Mouse (Mus musculus) small intestine, adult 2 months (tissue): ENCODE measurements around the gene Polr2e. TPM values are rescaled to one million over a fixed set of nuclear protein-coding genes. Genes with fewer than 3 reads are reported as not detected.

ENCODE experiments used
- H3K27ac ChIP-seq: fragments of 200-500 bp; 2 replicates; pipeline ENCODE4 v1.5.1; 2012; ENCODE audit warnings: low read depth, low read length, control low read depth, inconsistent platforms; ENCODE audit not compliant: insufficient read depth
- H3K27me3 ChIP-seq: fragments of 200-500 bp; 2 replicates; pipeline ENCODE4 v1.6.1; 2012; ENCODE audit warnings: mild to moderate bottlenecking, moderate library complexity, low read length, inconsistent platforms; ENCODE audit not compliant: control insufficient read depth, insufficient read depth
- H3K36me3 ChIP-seq: fragments of 200-500 bp; 2 replicates; pipeline ENCODE4 v1.6.1; 2012; ENCODE audit warnings: mild to moderate bottlenecking, low read length, control low read depth, inconsistent platforms; ENCODE audit not compliant: control insufficient read depth, insufficient read depth
- H3K4me1 ChIP-seq: fragments of 200-500 bp; 2 replicates; pipeline ENCODE4 v1.6.1; 2012; ENCODE audit warnings: low read length, inconsistent platforms, mixed read lengths; ENCODE audit not compliant: control insufficient read depth, insufficient read depth, insufficient read length
- H3K4me3 ChIP-seq: fragments of 200-500 bp; 2 replicates; pipeline ENCODE4 v1.5.1; 2012; ENCODE audit warnings: low read depth, mild to moderate bottlenecking, control low read depth, inconsistent platforms, low read length, moderate library complexity
- CTCF ChIP-seq: fragments of 200-500 bp; IDR thresholded peaks from 2 replicates; pipeline ENCODE4 v1.5.1; 2012; ENCODE audit warnings: low read depth, mild to moderate bottlenecking, control low read depth, inconsistent platforms, low read length, moderate library complexity, mixed read lengths; ENCODE audit not compliant: insufficient replicate concordance, insufficient read length; ENCODE audit errors: extremely low read depth
- POLR2A ChIP-seq: fragments of 200-500 bp; IDR thresholded peaks from 2 replicates; pipeline ENCODE4 v1.6.1; 2012; ENCODE audit warnings: low read depth, mild to moderate bottlenecking, control low read depth, inconsistent platforms, low read length, moderate library complexity
- WGBS: fragments of 180-500 bp; shearing (Covaris S2); methylation state at CpG from one replicate; pipeline ENCODE4 v1.1.7; 2018; 5-methylcytosine and 5-hydroxymethylcytosine counted together
- polyA plus RNA-seq: library from polyadenylated mRNA; depleted of rRNA; stranded (reverse); fragments of >200 nt; gene quantifications from 2 replicates; pipeline ENCODE4 v1.2.3, GENCODE M21; 2012

The Polr2e gene
- polyA plus RNA-seq, 1 experiment = 186 TPM

DNA sequence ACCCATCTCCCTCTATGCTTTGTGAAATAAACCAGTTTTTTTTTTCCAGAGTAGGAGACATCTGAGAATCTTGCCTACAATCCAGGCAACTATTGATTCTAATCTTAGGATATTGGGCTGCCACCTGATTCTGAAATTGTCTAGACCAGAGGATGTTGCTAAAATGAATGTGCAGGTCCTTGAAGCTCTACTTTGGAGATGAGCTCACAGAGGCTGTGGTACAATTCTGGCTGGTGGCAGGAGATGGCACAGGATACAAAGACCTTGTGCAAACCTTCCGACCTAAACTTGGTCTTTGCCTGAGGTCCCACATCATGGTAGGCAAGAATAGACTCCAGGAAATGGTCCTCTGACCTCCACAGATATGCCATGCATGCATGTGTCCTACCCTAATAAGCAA lies 44.0 kb downstream of the Polr2e start:
- WGBS = 68% methylated on average over 1 of the region's 1 CpGs
- no peaks in the 10 kb centered on the region for H3K27me3 ChIP-seq
- no peak overlapping the region for H3K27ac ChIP-seq
- TF ChIP-seq POLR2A (no peak), CTCF (no peak)
- no peak overlapping the region for H3K4me3 ChIP-seq
- peaks cover 9% of the 10 kb centered on the region; the same call in 1 of the 2 replicates for H3K36me3 ChIP-seq
- H3K4me1 ChIP-seq = peaks cover 16% of the 10 kb centered on the region

DNA sequence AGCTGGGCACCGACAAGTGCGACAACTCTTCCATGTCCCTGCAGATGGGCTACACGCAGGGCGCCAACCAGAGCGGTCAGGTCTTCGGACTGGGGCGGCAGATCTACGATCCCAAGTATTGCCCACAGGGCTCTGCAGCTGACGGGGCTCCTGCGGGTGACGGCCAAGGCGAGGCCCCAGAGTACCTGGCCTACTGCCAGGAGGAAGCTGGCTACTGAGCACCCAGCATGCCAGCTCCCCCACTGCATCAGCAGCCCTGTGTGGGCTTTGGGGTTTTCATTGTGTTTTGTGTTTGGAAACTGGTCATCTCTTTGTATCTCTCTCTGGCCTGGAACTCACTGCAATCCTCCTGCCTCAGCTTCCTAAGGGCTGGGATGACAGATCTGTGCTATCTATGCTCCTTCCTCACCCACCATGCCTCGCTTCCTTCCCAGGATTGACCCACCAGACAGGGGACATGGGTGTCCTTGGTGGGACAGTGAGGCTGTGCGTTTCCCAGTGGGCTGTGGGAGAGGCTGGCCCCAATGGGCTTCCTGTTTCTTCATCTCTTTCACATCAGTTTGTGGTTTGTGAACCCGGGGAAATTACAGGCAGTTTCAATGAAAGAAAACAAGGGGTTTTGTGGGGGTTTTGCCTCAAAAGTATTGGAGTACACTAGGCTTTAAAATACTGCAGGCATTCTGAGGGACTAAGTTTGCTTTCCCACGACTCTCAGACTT lies 45.0 kb downstream of the Polr2e start:
- Histone ChIP-seq H3K4me1 (peaks cover 16% of the 10 kb centered on the region), H3K4me3 (no peak overlapping the region), H3K27me3 (no peaks in the 10 kb centered on the region), H3K36me3 (peaks cover 8% of the 10 kb centered on the region; the same call in 1 of the 2 replicates), H3K27ac (peak overlapping the region; percentile 24; the same call in 1 of the 2 replicates)
- 36% methylated on average over 16 of the region's 16 CpGs for WGBS
- TF ChIP-seq POLR2A (no peak), CTCF (no peak)

DNA sequence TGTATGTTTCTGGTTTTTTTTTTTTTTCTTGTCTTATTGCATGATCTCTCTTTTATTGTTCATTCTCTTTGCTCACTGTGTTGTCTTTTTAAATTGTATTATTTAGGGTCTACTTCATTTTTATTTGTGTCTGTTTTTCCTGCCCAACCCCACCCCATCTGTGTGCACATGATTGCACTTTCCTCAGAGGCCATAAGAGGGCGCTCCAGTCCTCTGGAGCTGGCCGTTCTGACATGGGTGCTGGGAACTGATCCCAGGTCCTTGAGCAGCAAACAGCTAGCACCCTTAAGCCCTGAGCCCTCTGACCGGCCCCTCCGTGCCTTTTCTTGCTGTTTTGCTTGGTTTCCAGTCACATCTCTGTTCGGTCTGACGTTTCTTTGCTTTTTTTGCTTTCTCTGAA lies 48.0 kb downstream of the Polr2e start:
- TF ChIP-seq POLR2A (no peak), CTCF (0 out of 2 replicates have a peak, but pooled peaks have one; percentile 30)
- Histone ChIP-seq H3K27me3 (no peaks in the 10 kb centered on the region), H3K36me3 (peaks cover 8% of the 10 kb centered on the region; the same call in 1 of the 2 replicates), H3K4me3 (no peak overlapping the region), H3K4me1 (peaks cover 14% of the 10 kb centered on the region), H3K27ac (no peak overlapping the region)
- WGBS = 91% methylated on average over 6 of the region's 6 CpGs

DNA sequence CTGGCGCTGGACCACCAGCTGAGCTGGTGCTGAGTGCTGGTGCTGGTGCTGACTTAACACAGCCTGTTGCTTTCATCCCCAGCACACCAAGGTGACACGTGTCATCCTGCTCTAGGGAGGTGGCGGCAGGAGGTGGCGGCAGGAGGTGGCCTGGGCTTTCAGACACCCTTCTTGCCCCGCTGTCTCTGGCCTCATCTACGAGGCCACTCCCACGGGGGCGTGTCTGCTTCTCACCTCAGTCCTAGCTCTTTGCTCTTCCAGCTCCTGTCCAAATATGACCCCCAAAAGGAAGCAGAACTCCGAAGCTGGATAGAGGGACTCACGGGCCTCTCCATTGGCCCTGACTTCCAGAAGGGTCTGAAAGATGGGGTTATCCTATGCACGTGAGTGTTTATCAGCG lies 48.5 kb downstream of the Polr2e start:
- TF ChIP-seq CTCF = no peak
- H3K4me1 ChIP-seq = peaks cover 17% of the 10 kb centered on the region

DNA sequence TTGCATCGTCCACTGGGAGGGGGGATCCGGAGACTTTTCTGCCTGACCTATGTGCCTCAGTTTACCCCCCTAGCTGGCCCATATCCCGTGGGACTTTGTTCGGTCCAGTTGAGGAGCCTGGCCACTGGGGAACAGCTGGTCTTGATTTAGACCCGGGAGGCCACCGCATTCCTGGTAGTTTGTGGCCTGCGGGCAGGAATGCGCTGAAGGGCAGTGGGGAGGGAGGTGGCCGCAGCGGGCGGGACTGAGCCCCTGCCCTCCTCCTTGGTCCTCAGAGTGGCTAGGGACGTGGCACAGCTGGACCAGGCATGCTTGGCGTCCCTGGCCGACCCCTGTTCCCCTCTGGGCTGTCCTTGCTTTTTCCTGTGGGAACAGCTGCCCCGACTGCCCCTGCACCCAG lies 49.7 kb downstream of the Polr2e start:
- Histone ChIP-seq H3K4me3 (peak overlapping the region; percentile 81), H3K36me3 (peaks cover 8% of the 10 kb centered on the region; the same call in 1 of the 2 replicates), H3K27me3 (no peaks in the 10 kb centered on the region), H3K4me1 (peaks cover 22% of the 10 kb centered on the region), H3K27ac (no peak overlapping the region)
- 52% methylated on average over 15 of the region's 15 CpGs for WGBS
- no peak for TF ChIP-seq CTCF
- no peak for TF ChIP-seq POLR2A

More for the DNA sequence above, 48.5 kb downstream of the Polr2e start:
- H3K4me3 ChIP-seq = peak overlapping the region; percentile 9
- no peaks in the 10 kb centered on the region for H3K27me3 ChIP-seq
- no peak overlapping the region for H3K27ac ChIP-seq
- 68% methylated on average over 12 of the region's 12 CpGs for WGBS
- peaks cover 8% of the 10 kb centered on the region; the same call in 1 of the 2 replicates for H3K36me3 ChIP-seq

DNA sequence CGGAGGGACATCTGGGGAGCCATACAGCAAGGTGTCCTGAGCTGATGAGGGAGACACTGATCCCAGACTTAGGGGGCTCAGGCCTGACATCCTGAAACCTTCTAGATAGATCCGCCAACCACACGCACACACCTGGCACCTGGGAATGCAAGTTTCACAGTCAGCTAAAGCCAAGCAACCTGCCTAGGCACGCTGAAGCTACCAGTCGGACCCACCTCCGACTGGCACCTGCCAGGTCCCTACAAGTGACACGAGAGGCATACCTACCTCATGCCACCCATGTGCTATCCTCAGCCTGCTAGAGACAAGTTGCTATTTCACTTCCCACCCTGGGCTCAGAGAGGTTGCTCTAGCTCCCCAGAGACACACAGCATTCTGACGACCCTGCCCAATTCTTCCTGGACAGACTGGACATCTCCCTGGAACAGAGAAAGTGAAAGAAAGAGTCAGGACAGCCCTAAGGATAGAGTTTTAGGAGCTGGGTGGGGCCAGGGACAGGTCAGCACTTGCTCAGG lies 50.3 kb downstream of the Polr2e start:
- no peaks in the 10 kb centered on the region for H3K27me3 ChIP-seq
- peaks cover 8% of the 10 kb centered on the region; the same call in 1 of the 2 replicates for H3K36me3 ChIP-seq
- WGBS = 16% methylated on average over 8 of the region's 8 CpGs
- peak overlapping the region; percentile 81 for H3K4me3 ChIP-seq
- H3K27ac ChIP-seq = peak overlapping the region; percentile 1; the same call in 1 of the 2 replicates
- TF ChIP-seq POLR2A = no peak
- no peak for TF ChIP-seq CTCF
- peaks cover 18% of the 10 kb centered on the region for H3K4me1 ChIP-seq

DNA sequence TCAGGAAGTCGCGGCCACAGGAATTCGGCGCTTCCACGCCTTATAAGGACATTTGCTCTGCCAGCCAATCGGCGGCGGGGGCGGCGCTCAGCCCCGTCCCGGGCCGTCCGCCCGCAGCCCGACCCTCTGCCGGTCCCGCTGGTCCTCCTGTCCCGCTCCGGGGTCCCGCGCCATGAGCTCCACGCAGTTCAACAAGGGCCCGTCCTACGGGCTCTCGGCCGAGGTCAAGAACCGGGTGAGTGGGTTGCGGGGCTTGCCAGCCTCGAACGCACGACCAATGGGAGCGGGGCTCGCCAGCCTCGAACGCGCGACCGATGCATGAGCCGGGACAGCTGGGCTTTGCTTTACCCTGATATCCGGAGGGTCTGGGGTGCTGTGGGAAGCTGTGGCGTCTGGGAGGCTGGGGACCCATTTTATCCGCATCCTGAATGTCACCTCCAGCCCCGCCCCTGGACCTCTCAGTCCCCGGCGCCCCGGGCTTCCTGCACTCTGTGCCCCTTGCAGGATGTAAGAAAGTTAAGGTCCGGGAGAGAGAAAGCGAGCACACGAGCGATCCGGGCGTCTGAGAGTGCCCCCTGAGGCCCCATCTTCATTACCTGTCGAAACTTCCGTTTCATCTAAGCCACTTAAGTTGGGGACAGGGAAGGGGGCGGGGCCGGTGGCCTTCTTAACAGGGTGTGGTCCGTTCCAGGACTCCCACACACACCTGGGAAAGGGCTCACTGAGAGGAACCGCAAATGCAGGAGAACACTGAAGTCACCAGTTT lies 50.9 kb downstream of the Polr2e start, which contains the start of gene Cnn2:
Gene Cnn2, plus strand, starts transcription at position 79 of the 766 bp plus-strand sequence.
- Histone ChIP-seq H3K4me3 (peak within 1 kb of the TSS; percentile 81), H3K27me3 (no peaks in the 10 kb centered on the region), H3K36me3 (peaks cover 8% of the 10 kb centered on the region; the same call in 1 of the 2 replicates), H3K4me1 (peaks cover 15% of the 10 kb centered on the region), H3K27ac (peak within 1 kb of the TSS; percentile 78)
- TF ChIP-seq CTCF = no peak
- peak; percentile 16; the same call in 1 of the 2 replicates for TF ChIP-seq POLR2A
- WGBS = 1% methylated on average over 58 of the region's 59 CpGs
